Mouse (Mus musculus): ENCODE measurements at regions not wholly inside any gene's neighbourhood (a gene's known extent, or its start where the extent isn't known, plus 50 kb on each side); places are given as distances from the start of the nearest gene placed in this dataset.

DNA sequence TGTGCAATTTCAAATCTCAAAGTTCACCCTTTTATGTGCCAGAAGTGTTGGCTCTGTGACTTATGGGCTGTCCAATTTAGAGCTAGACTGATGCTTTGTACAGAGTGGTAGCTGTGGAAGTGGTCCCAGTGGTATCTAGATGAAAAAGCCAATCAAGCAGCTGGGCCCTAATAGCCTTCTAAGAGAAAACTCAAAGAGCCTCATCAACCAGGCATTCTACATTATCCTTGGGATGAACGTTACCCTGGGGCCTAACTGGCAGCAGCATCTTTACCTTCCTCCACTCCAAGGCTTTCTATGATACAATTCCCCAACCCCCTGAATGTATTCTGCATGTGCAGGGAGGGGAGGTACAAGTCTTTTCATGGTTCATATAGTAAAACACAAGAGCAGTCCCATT, 140.4 kb downstream of the Gm11146 start:
- H3K4me2 ChIP-seq, result no peak overlapping the region
- H3K9ac ChIP-seq (replicated peaks), result no peak overlapping the region
- H3K36me3 ChIP-seq, result no peaks in the 10 kb centered on the region
- H3K4me1 ChIP-seq (replicated peaks), result no peaks in the 10 kb centered on the region; the same call in 1 of the 2 replicates
- ATAC-seq (ENCODE audit: insufficient number of reproducible peaks, insufficient read depth, low FRiP score, low TSS enrichment, low read depth), result no peak
- H3K27me3 ChIP-seq, result no peaks in the 10 kb centered on the region
- no peak overlapping the region for H3K27ac ChIP-seq
- H3K9me3 ChIP-seq, result no peaks in the 10 kb centered on the region
- 79% methylated on average over 1 of the region's 1 CpGs for WGBS
- no peak overlapping the region for H3K4me3 ChIP-seq (replicated peaks)

GRCm38 (mm10) chr16:77459651-77460050, 142.2 kb downstream of the Gm11146 start:
- Histone ChIP-seq H3K4me2 (no peak overlapping the region), H3K4me3 (replicated peaks) (no peak overlapping the region), H3K9me3 (no peaks in the 10 kb centered on the region), H3K9ac (replicated peaks) (no peak overlapping the region), H3K4me1 (replicated peaks) (no peaks in the 10 kb centered on the region; the same call in 1 of the 2 replicates), H3K27ac (no peak overlapping the region), H3K36me3 (no peaks in the 10 kb centered on the region), H3K27me3 (no peaks in the 10 kb centered on the region)
- no peak for ATAC-seq (ENCODE audit: insufficient number of reproducible peaks, insufficient read depth, low FRiP score, low TSS enrichment, low read depth)
- 41% methylated on average over 2 of the region's 2 CpGs for WGBS

GRCm38 (mm10) chr16:77444647-77445046, 157.2 kb downstream of the Gm11146 start:
- H3K9me3 ChIP-seq, result no peaks in the 10 kb centered on the region
- H3K4me2 ChIP-seq, result no peak overlapping the region
- H3K27me3 ChIP-seq, result no peaks in the 10 kb centered on the region
- H3K27ac ChIP-seq, result no peak overlapping the region
- H3K4me1 ChIP-seq (replicated peaks), result peaks cover 18% of the 10 kb centered on the region; the same call in 1 of the 2 replicates
- no peak overlapping the region for H3K9ac ChIP-seq (replicated peaks)
- WGBS, result 76% methylated on average over 6 of the region's 6 CpGs
- no peak for ATAC-seq (ENCODE audit: insufficient number of reproducible peaks, insufficient read depth, low FRiP score, low TSS enrichment, low read depth)
- no peak overlapping the region for H3K4me3 ChIP-seq (replicated peaks)
- no peaks in the 10 kb centered on the region for H3K36me3 ChIP-seq

DNA sequence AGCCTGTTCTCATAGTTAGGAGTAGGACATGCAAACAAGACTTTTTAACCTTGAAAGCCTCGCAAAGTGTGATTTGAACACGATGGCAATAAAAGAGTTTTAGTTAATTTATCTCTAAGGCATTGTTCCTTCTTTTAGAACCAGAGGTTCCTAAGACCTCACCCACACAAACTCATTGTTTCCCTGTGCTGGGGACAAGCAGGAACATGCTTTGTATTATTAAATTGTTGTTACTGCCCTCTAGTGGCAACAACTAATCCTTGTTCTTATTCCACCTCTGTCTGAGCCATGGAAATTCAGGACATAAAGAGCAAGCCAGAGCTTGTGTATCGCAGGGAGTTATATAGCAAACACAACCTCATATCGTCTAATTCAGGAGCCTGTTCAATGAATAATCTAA, 157.9 kb downstream of the Gm11146 start:
- Histone ChIP-seq H3K4me2 (no peak overlapping the region), H3K4me1 (replicated peaks) (peaks cover 18% of the 10 kb centered on the region; the same call in 1 of the 2 replicates), H3K27me3 (no peaks in the 10 kb centered on the region), H3K27ac (no peak overlapping the region), H3K9me3 (no peaks in the 10 kb centered on the region), H3K9ac (replicated peaks) (no peak overlapping the region), H3K36me3 (no peaks in the 10 kb centered on the region), H3K4me3 (replicated peaks) (no peak overlapping the region)
- 35% methylated on average over 4 of the region's 4 CpGs for WGBS
- peak; percentile 47; the same call in 1 of the 2 replicates for ATAC-seq (ENCODE audit: insufficient number of reproducible peaks, insufficient read depth, low FRiP score, low TSS enrichment, low read depth)

DNA sequence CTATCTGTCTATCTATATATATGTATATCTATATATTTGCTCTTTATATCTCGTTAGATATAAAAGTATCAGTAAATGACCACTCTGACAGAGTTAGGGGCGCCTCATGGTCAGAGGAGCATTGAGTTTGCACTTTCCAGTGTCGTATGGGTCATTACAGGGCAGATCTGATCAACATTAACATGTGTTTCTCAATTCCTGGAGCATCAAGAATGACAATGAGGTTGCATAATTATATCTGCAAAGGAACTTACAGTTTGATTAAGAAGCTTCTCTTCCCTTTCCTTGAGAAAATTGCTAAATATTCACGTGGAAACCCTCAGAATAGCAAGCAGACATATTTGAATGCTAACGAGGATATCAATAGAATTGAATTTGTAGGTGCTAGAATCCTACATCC, 158.6 kb downstream of the Gm11146 start:
- Histone ChIP-seq H3K9me3 (no peaks in the 10 kb centered on the region), H3K9ac (replicated peaks) (no peak overlapping the region), H3K36me3 (no peaks in the 10 kb centered on the region), H3K27ac (no peak overlapping the region), H3K4me2 (no peak overlapping the region), H3K27me3 (no peaks in the 10 kb centered on the region), H3K4me3 (replicated peaks) (no peak overlapping the region), H3K4me1 (replicated peaks) (peaks cover 18% of the 10 kb centered on the region; the same call in 1 of the 2 replicates)
- no peak for ATAC-seq (ENCODE audit: insufficient number of reproducible peaks, insufficient read depth, low FRiP score, low TSS enrichment, low read depth)
- WGBS, result 91% methylated on average over 5 of the region's 5 CpGs

- ATAC-seq (ENCODE audit: insufficient number of reproducible peaks, insufficient read depth, low FRiP score, low TSS enrichment, low read depth), result no peak
- Histone ChIP-seq H3K4me3 (replicated peaks) (no peak overlapping the region), H3K4me2 (no peak overlapping the region), H3K9ac (replicated peaks) (no peak overlapping the region), H3K27me3 (no peaks in the 10 kb centered on the region), H3K36me3 (no peaks in the 10 kb centered on the region), H3K9me3 (no peaks in the 10 kb centered on the region), H3K27ac (no peak overlapping the region), H3K4me1 (replicated peaks) (peaks cover 18% of the 10 kb centered on the region; the same call in 1 of the 2 replicates)
- 85% methylated on average over 6 of the region's 6 CpGs for WGBS
Observed at GRCm38 (mm10) chr16:77442866-77443265, 159.0 kb downstream of the Gm11146 start.

- 76% methylated on average over 4 of the region's 4 CpGs for WGBS
- Histone ChIP-seq H3K4me2 (no peak overlapping the region), H3K27me3 (no peaks in the 10 kb centered on the region), H3K27ac (no peak overlapping the region), H3K4me3 (replicated peaks) (no peak overlapping the region), H3K36me3 (no peaks in the 10 kb centered on the region), H3K9ac (replicated peaks) (no peak overlapping the region), H3K9me3 (no peaks in the 10 kb centered on the region), H3K4me1 (replicated peaks) (0 out of 2 replicates have a peak, but pooled peaks cover 6% of the 10 kb centered on the region)
- ATAC-seq (ENCODE audit: insufficient number of reproducible peaks, insufficient read depth, low FRiP score, low TSS enrichment, low read depth), result no peak
Observed at GRCm38 (mm10) chr16:77431345-77431744, 170.5 kb downstream of the Gm11146 start.

DNA sequence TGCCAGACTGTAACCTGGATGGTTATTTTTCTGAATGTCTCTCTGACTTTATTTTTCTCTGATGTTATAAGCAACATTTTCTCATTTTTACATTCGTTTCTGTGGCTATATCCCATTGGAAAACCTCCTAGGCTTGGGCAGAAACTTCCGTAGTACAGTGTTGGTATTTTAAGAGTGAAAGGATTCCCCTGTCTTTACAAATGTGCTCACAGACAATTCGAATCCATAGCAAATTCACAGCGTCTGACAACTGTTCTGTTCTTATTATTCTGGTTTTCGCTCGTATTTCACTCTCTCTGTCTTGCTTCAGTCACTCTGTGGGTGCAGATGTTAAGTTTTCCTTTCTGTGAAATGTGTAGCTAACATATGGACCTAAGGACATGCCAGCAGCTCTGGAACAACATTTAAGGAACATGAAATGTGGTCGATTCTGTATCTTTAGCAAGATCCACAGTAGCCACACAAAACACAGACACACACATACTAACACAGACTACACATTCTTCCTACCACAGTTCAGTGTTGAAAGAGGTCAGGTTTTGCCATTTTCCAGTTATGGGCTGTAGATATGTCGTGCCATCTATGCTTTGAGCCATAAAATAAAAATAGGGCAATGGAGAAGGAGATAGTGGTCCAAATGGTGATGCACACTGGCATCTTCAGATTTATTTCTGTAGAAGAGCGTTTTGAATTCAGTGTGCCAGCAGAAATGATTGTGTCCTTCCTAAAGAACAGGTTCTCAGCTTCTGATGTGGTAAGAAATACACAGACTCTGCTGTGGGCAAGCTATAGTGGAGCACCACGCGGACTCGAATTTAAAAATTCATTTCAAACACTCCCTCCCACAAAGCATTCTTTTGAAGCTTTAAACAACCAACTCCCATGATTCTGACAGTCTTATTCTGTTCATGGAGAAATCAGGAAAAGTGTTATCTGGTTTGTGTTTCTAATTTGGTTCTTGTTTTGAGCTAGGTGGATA, 179.2 kb downstream of the Gm11146 start:
- Histone ChIP-seq H3K27me3 (no peaks in the 10 kb centered on the region), H3K4me1 (replicated peaks) (peaks cover 37% of the 10 kb centered on the region), H3K9me3 (no peaks in the 10 kb centered on the region), H3K4me2 (peak overlapping the region; percentile 48; the same call in 1 of the 2 replicates), H3K4me3 (replicated peaks) (no peak overlapping the region), H3K9ac (replicated peaks) (no peak overlapping the region), H3K27ac (peak overlapping the region; percentile 24; the same call in 1 of the 2 replicates), H3K36me3 (no peaks in the 10 kb centered on the region)
- 84% methylated on average over 12 of the region's 12 CpGs for WGBS
- no peak for ATAC-seq (ENCODE audit: insufficient number of reproducible peaks, insufficient read depth, low FRiP score, low TSS enrichment, low read depth)

DNA sequence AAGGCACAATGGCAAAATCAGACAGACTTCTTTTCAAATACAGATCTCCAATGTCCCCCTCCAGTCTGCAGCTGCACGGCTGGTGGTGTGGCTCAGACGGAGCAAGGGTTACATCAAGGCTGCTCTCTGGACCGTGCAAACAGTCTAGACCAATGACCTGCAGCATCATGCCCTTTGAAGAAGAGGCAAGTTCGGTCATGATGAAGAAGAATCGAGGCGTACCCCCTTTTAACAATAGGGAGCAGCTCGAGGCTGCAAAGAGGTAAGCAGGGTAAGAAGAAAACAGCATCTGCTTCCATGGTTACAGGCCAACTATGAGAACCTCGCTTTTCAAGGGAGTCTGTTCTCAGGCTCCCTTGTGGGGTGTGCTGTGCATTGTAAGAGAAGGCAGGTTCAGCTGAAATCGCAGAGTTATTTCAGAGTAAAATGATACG, 180.3 kb downstream of the Gm11146 start:
- H3K9me3 ChIP-seq, result no peaks in the 10 kb centered on the region
- H3K27ac ChIP-seq, result peak overlapping the region; percentile 91
- no peak overlapping the region for H3K9ac ChIP-seq (replicated peaks)
- 0 out of 2 replicates have a peak overlapping the region, but pooled peaks have one; percentile 8 for H3K4me3 ChIP-seq (replicated peaks)
- peaks cover 38% of the 10 kb centered on the region for H3K4me1 ChIP-seq (replicated peaks)
- WGBS, result 19% methylated on average over 10 of the region's 10 CpGs
- no peaks in the 10 kb centered on the region for H3K27me3 ChIP-seq
- H3K36me3 ChIP-seq, result no peaks in the 10 kb centered on the region
- H3K4me2 ChIP-seq, result peak overlapping the region; percentile 48
- peak; percentile 92 for ATAC-seq (ENCODE audit: insufficient number of reproducible peaks, insufficient read depth, low FRiP score, low TSS enrichment, low read depth)

GRCm38 (mm10) chr16:77421001-77421400, 180.9 kb downstream of the Gm11146 start:
- H3K4me3 ChIP-seq (replicated peaks), result 0 out of 2 replicates have a peak overlapping the region, but pooled peaks have one; percentile 8
- no peaks in the 10 kb centered on the region for H3K9me3 ChIP-seq
- no peaks in the 10 kb centered on the region for H3K27me3 ChIP-seq
- H3K27ac ChIP-seq, result peak overlapping the region; percentile 91
- no peaks in the 10 kb centered on the region for H3K36me3 ChIP-seq
- no peak overlapping the region for H3K9ac ChIP-seq (replicated peaks)
- 23% methylated on average over 6 of the region's 6 CpGs for WGBS
- peak overlapping the region; percentile 48 for H3K4me2 ChIP-seq
- peaks cover 38% of the 10 kb centered on the region for H3K4me1 ChIP-seq (replicated peaks)
- no peak for ATAC-seq (ENCODE audit: insufficient number of reproducible peaks, insufficient read depth, low FRiP score, low TSS enrichment, low read depth)

DNA sequence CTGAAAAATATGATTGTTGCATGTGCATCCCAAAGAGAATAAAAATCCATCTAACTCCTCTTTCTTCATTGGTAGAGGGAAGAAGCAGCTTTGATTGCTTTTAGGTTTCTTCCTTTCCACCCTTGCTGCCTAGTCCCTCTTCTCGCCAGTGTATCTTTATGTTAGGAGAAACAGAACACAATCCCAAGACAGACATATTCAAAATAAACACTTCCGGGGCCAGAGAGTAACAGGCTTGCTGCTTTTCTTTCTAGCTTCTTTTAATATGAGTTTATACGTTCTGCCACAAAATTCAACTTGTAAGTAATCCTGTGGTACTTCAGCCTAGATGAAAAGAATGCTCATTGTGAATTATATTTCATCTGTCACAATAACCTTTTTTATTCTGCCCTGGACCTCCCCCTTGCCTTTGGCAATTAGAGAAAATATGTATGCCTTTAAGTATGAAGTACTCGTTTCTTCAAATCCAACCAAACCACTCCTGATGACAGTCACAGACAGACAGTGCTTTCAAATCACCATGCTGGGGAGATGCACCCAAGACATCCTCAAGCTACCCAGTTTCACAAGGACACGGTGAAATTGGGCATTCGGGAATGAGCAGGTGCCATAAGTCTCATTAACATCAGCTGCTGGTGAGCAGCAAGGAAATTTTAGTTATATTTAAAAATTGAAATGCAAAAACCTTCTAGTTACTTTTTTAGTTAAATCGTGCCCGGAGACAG, 181.6 kb downstream of the Gm11146 start:
- WGBS, result 67% methylated on average over 8 of the region's 8 CpGs
- no peaks in the 10 kb centered on the region for H3K27me3 ChIP-seq
- H3K9me3 ChIP-seq, result no peaks in the 10 kb centered on the region
- no peak overlapping the region for H3K9ac ChIP-seq (replicated peaks)
- ATAC-seq (ENCODE audit: insufficient number of reproducible peaks, insufficient read depth, low FRiP score, low TSS enrichment, low read depth), result no peak
- peak overlapping the region; percentile 16; the same call in 1 of the 2 replicates for H3K4me2 ChIP-seq
- H3K4me1 ChIP-seq (replicated peaks), result peaks cover 38% of the 10 kb centered on the region
- no peaks in the 10 kb centered on the region for H3K36me3 ChIP-seq
- H3K4me3 ChIP-seq (replicated peaks), result no peak overlapping the region
- H3K27ac ChIP-seq, result no peak overlapping the region

Data from limb, embryonic 12.5 days (tissue).